32 mouse cellular contexts compared by ENCODE assay signal in genomic region chr15:96926660-96927059, GRCm38 (mm10).
"Had no signal": no experiment of that assay in that cellular context is flagged by ENCODE, and none has a peak within 500 bp of the region (broad histone marks: within the 10 kb centered on the region; RNA-seq: fewer than 3 reads in every experiment).

No protein-coding gene starts in this region.

- ATAC-seq: liver, embryonic 12.5 days; liver, postnatal 0 days; lung, postnatal 0 days; midbrain, embryonic 13.5 days; midbrain, embryonic 15.5 days; midbrain, embryonic 16.5 days had no signal

- DNase-seq: left cerebral cortex, postnatal 4 days; liver; liver, embryonic 13.5 days; lung, adult 18-20 months; lung, adult 2 months; lung, embryonic 14.5 days; lung, postnatal 10 days; lung, postnatal 14 days; lung, postnatal 36 days; lung, postnatal 4 days; midbrain, embryonic 14.5 days had no signal

- H3K27me3 ChIP-seq: limb, embryonic 12.5 days; limb, embryonic 13.5 days; limb, embryonic 15.5 days; liver, embryonic 12.5 days; liver, embryonic 13.5 days; liver, embryonic 15.5 days; lung, embryonic 15.5 days; megakaryocyte, embryonic 14.5 days; midbrain, embryonic 12.5 days; midbrain, embryonic 13.5 days; midbrain, embryonic 15.5 days; neural tube, embryonic 12.5 days had no signal

- H3K9ac ChIP-seq: limb, embryonic 12.5 days; limb, embryonic 13.5 days; limb, embryonic 15.5 days; liver, embryonic 12.5 days; liver, embryonic 13.5 days; liver, embryonic 14.5 days; liver, embryonic 15.5 days; liver, postnatal 0 days; lung, embryonic 14.5 days; lung, embryonic 15.5 days; midbrain, embryonic 12.5 days; midbrain, embryonic 13.5 days; midbrain, embryonic 15.5 days; neural tube, embryonic 12.5 days had no signal

- H3K27ac ChIP-seq: limb, embryonic 10.5 days; limb, embryonic 12.5 days; limb, embryonic 13.5 days; limb, embryonic 15.5 days; liver, embryonic 12.5 days; liver, embryonic 13.5 days; liver, embryonic 14.5 days; liver, embryonic 15.5 days; lung, embryonic 15.5 days; macrophage; midbrain, embryonic 10.5 days; midbrain, embryonic 12.5 days; midbrain, embryonic 13.5 days; midbrain, embryonic 15.5 days; neural tube, embryonic 12.5 days had no signal

- H3K4me2 ChIP-seq: limb, embryonic 12.5 days; limb, embryonic 13.5 days; limb, embryonic 15.5 days; liver, embryonic 11.5 days; liver, embryonic 12.5 days; liver, embryonic 13.5 days; liver, embryonic 15.5 days; lung, embryonic 14.5 days; lung, embryonic 15.5 days; midbrain, embryonic 11.5 days; midbrain, embryonic 12.5 days; midbrain, embryonic 13.5 days; midbrain, embryonic 15.5 days; neural tube, embryonic 12.5 days had no signal

- H3K9me3 ChIP-seq: limb, embryonic 10.5 days; limb, embryonic 12.5 days; limb, embryonic 13.5 days; limb, embryonic 15.5 days; liver, embryonic 12.5 days; liver, embryonic 13.5 days; liver, embryonic 15.5 days; lung, embryonic 15.5 days; midbrain, embryonic 10.5 days; midbrain, embryonic 12.5 days; midbrain, embryonic 13.5 days; midbrain, embryonic 15.5 days; neural tube, embryonic 12.5 days had no signal

- H3K4me1 ChIP-seq: limb, embryonic 10.5 days; limb, embryonic 12.5 days; limb, embryonic 15.5 days; lung, embryonic 15.5 days; megakaryocyte, embryonic 14.5 days; midbrain, embryonic 10.5 days; midbrain, embryonic 12.5 days; midbrain, embryonic 13.5 days; midbrain, embryonic 15.5 days; neural tube, embryonic 12.5 days had no signal

- H3K36me3 ChIP-seq: limb, embryonic 10.5 days; limb, embryonic 12.5 days; limb, embryonic 13.5 days; limb, embryonic 15.5 days; liver, embryonic 12.5 days; liver, embryonic 13.5 days; liver, embryonic 15.5 days; lung, embryonic 15.5 days; midbrain, embryonic 10.5 days; midbrain, embryonic 12.5 days; midbrain, embryonic 13.5 days; midbrain, embryonic 15.5 days; neural tube, embryonic 12.5 days had no signal

- H3K4me3 ChIP-seq: limb, embryonic 10.5 days; limb, embryonic 12.5 days; limb, embryonic 13.5 days; limb, embryonic 15.5 days; liver, embryonic 12.5 days; liver, embryonic 13.5 days; liver, embryonic 15.5 days; lung, embryonic 15.5 days; megakaryocyte, embryonic 14.5 days; midbrain, embryonic 10.5 days; midbrain, embryonic 12.5 days; midbrain, embryonic 13.5 days; midbrain, embryonic 15.5 days; myocyte; neural tube, embryonic 12.5 days had no signal
